Mouse (Mus musculus): ENCODE results near the gene Ttc7b.

DNA sequence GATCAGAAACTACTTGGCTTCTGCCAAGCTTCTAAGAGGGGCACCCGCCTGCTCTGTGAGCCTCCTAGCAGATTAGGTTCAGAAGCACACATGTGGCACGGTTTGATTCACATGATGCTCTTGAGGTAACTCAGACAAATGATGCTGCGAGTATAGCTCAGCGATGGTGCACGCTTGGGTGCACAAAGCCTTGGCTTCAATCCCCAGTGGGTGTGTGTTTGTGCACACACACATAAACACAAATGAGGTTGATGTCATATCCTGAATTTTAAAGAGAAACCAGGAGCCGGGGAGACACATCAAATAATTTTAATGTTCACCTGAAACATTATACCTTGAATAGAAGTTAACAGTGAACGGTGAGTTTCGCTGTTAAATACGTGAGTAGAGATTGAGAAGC lies 6.6 kb upstream of the Ttc7b start:
- TF ChIP-seq POLR2A (IDR thresholded peaks at IDR 0.05; ENCODE audit: insufficient read depth, low read depth, low read length) (no peak), CTCF (IDR thresholded peaks at IDR 0.05; ENCODE audit: insufficient read depth, low read depth, low read length) (no peak)
